Mouse (Mus musculus): Measurements from ENCODE around the gene Sirt6. TPM values are rescaled to one million over a fixed set of nuclear protein-coding genes. Genes with fewer than 3 reads are reported as not detected.

Gene Sirt6
- polyA plus RNA-seq, 1 experiment from 2014 or later = 6.1 TPM

GRCm38 (mm10) chr10:81612779-81613178 lies 14.8 kb downstream of the Sirt6 start:
- no peak overlapping the region for H3K27ac ChIP-seq (ENCODE audit: low read depth)
- 62% methylated on average over 3 of the region's 3 CpGs for WGBS (ENCODE audit: insufficient replicate concordance)
- no peak for ATAC-seq

DNA sequence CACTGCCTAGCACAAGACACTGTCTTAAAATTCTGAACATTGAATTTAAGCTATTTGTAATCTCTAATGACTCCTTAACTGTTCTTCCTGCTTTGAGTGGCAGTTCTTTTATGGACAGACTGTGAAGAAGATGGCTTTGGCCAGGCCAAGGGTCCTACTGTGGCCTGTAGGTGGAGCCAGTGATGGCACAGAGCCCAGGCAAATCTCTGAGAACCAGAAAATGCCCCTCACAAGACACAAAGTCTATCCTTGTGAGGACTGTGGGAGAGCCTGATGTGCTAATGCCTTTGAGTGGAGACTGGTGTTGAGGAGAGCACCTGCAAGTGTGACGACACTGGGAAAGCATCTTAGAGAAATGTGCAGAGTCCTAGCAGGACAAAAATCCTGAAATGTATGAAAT lies 19.3 kb downstream of the Sirt6 start:
- TF ChIP-seq EP300 (IDR thresholded peaks at IDR 0.05; ENCODE audit: low read depth) (no peak), CTCF (IDR thresholded peaks at IDR 0.05; ENCODE audit: low read depth) (peak; percentile 40)
- no peak overlapping the region for H3K4me3 ChIP-seq (ENCODE audit: low read depth, low read length)
- H3K4me2 ChIP-seq (ENCODE audit: low read depth, low read length) = no peak overlapping the region
- H3K9me3 ChIP-seq (ENCODE audit: low read length) = no peaks in the 10 kb centered on the region
- H3K27me3 ChIP-seq (ENCODE audit: insufficient read depth, low read length) = no peaks in the 10 kb centered on the region
- 93% methylated on average over 1 of the region's 1 CpGs for WGBS (ENCODE audit: insufficient replicate concordance)
- H3K36me3 ChIP-seq (replicated peaks; ENCODE audit: insufficient read depth, low read length) = no peaks in the 10 kb centered on the region
- ATAC-seq = no peak
- H3K9ac ChIP-seq (replicated peaks) = no peak overlapping the region
- H3K27ac ChIP-seq (ENCODE audit: low read depth) = no peak overlapping the region
- H3K4me1 ChIP-seq (ENCODE audit: insufficient read depth) = peaks cover 12% of the 10 kb centered on the region
- no peak for DNase-seq

More at GRCm38 (mm10) chr10:81612779-81613178, 14.8 kb downstream of the Sirt6 start:
- Histone ChIP-seq H3K9ac (replicated peaks) (no peak overlapping the region), H3K36me3 (replicated peaks; ENCODE audit: insufficient read depth, low read length) (no peaks in the 10 kb centered on the region), H3K4me3 (ENCODE audit: low read depth, low read length) (no peak overlapping the region), H3K27me3 (ENCODE audit: insufficient read depth, low read length) (no peaks in the 10 kb centered on the region), H3K9me3 (ENCODE audit: low read length) (no peaks in the 10 kb centered on the region), H3K4me1 (ENCODE audit: insufficient read depth) (no peaks in the 10 kb centered on the region), H3K4me2 (ENCODE audit: low read depth, low read length) (no peak overlapping the region)
- no peak for TF ChIP-seq CTCF (IDR thresholded peaks at IDR 0.05; ENCODE audit: low read depth)
- TF ChIP-seq EP300 (IDR thresholded peaks at IDR 0.05; ENCODE audit: low read depth) = no peak
- no peak for DNase-seq

DNA sequence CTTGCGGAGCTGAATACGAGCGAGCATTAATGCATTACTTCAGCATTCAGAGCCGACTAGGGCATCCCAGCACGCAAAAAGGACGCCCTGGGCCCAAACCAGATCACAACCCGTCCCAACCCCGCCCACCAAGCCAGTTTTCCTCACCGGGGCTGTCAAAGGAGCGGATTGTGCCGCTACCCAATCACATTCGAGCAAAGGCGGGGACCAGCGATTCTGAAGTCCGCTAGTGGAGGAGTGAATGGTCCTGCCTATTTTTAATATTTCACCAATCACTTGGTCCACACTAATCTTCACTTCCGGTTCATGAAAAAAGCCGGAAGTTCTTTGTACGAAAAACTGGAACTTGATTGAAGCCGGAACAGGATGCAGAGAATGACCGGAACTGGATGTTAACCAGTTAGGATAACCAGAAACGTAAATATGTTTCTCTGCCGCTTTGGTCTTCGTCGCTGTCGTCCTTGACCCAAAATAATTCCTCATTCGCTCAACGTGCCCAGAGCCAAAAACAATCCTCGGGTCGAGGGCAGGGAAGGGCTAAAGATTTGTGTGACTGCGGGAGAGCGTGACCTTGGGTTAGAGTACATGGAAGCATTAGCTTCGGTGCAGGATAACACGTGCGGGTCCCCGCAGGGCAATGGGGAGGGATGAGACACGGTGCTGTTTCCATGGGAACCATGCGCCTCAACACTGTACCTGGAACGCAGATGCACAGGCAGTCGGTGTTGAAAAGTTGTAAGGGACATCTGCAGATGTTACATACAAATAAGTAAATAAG lies 21.4 kb downstream of the Sirt6 start, which contains the start of gene BC025920:
BC025920 (plus strand) TSS at position 297 of the 778 bp plus-strand sequence.
- peak; percentile 92 for ATAC-seq
- WGBS (ENCODE audit: insufficient replicate concordance) = 1% methylated on average over 39 of the region's 39 CpGs
- TF ChIP-seq CTCF (IDR thresholded peaks at IDR 0.05; ENCODE audit: low read depth) (no peak), EP300 (IDR thresholded peaks at IDR 0.05; ENCODE audit: low read depth) (peak; percentile 70)
- H3K4me1 ChIP-seq (ENCODE audit: insufficient read depth) = peaks cover 25% of the 10 kb centered on the region
- H3K9me3 ChIP-seq (ENCODE audit: low read length) = no peaks in the 10 kb centered on the region
- H3K27ac ChIP-seq (ENCODE audit: low read depth) = peak within 1 kb of the TSS; percentile 92
- no peaks in the 10 kb centered on the region for H3K36me3 ChIP-seq (replicated peaks; ENCODE audit: insufficient read depth, low read length)
- peak within 1 kb of the TSS; percentile 58 for H3K9ac ChIP-seq (replicated peaks)
- peak within 1 kb of the TSS; percentile 60 for H3K4me3 ChIP-seq (ENCODE audit: low read depth, low read length)
- peak within 1 kb of the TSS; percentile 91 for H3K4me2 ChIP-seq (ENCODE audit: low read depth, low read length)
- H3K27me3 ChIP-seq (ENCODE audit: insufficient read depth, low read length) = no peaks in the 10 kb centered on the region
- peak; percentile 95 for DNase-seq

DNA sequence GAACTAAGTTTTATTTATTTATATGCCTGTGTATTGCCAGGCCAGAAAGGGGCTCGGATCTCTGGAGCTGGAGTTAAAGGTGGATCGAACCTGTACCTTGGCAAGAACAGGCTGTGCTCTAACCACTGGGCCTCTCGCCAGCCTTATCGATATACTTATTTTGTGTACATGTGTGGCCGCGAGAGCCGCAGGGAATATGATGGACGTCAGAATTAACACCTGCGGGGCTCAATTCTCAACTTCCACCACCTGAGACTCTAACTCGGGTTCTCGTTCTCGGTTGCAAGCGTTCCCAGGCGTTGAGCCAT lies 22.0 kb downstream of the Sirt6 start:
- H3K9ac ChIP-seq (replicated peaks) = peak overlapping the region; percentile 35
- peak; percentile 12 for ATAC-seq
- WGBS (ENCODE audit: insufficient replicate concordance) = under 1% methylated on average over 14 of the region's 14 CpGs
- no peak for DNase-seq
- H3K36me3 ChIP-seq (replicated peaks; ENCODE audit: insufficient read depth, low read length) = no peaks in the 10 kb centered on the region
- no peak for TF ChIP-seq CTCF (IDR thresholded peaks at IDR 0.05; ENCODE audit: low read depth)
- TF ChIP-seq EP300 (IDR thresholded peaks at IDR 0.05; ENCODE audit: low read depth) = no peak
- H3K4me2 ChIP-seq (ENCODE audit: low read depth, low read length) = peak overlapping the region; percentile 91
- peak overlapping the region; percentile 86 for H3K27ac ChIP-seq (ENCODE audit: low read depth)
- no peaks in the 10 kb centered on the region for H3K9me3 ChIP-seq (ENCODE audit: low read length)
- H3K27me3 ChIP-seq (ENCODE audit: insufficient read depth, low read length) = no peaks in the 10 kb centered on the region
- peak overlapping the region; percentile 60 for H3K4me3 ChIP-seq (ENCODE audit: low read depth, low read length)
- peaks cover 29% of the 10 kb centered on the region for H3K4me1 ChIP-seq (ENCODE audit: insufficient read depth)

GRCm38 (mm10) chr10:81604968-81605665 lies 22.5 kb downstream of the Sirt6 start:
- TF ChIP-seq EP300 (IDR thresholded peaks at IDR 0.05; ENCODE audit: low read depth) (no peak), CTCF (IDR thresholded peaks at IDR 0.05; ENCODE audit: low read depth) (peak; percentile 95)

More at GRCm38 (mm10) chr10:81604968-81605665, 22.5 kb downstream of the Sirt6 start:
- WGBS (ENCODE audit: insufficient replicate concordance) = 8% methylated on average over 29 of the region's 29 CpGs
- Histone ChIP-seq H3K27ac (ENCODE audit: low read depth) (peak overlapping the region; percentile 86), H3K4me3 (ENCODE audit: low read depth, low read length) (peak overlapping the region; percentile 60), H3K36me3 (replicated peaks; ENCODE audit: insufficient read depth, low read length) (no peaks in the 10 kb centered on the region), H3K9me3 (ENCODE audit: low read length) (no peaks in the 10 kb centered on the region), H3K4me2 (ENCODE audit: low read depth, low read length) (peak overlapping the region; percentile 91), H3K27me3 (ENCODE audit: insufficient read depth, low read length) (no peaks in the 10 kb centered on the region), H3K9ac (replicated peaks) (peak overlapping the region; percentile 35), H3K4me1 (ENCODE audit: insufficient read depth) (peaks cover 31% of the 10 kb centered on the region)
- DNase-seq = peak; percentile 90
- peak; percentile 35 for ATAC-seq
